ENCODE assay signal across 20 mouse cellular contexts in the genomic region with DNA sequence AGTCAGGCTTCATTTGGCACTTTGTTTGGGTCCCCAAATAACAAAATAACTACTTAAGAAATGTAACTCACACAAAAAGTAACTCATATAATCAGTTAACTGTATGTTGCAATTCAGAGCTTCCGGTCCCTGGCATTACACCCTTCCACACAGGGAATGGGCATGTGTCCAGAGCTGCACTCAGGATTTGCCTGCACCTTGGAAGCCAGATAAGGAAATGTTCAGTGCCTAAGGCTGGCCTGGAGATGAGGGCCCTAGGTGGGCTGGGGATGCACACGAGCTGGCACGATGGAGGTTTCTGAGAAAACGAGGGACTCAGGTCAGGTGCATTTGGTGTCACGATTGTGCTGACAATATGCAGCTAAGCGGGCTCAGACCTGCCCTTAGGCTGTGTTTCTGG.
A peak's percentile ranks its signal among the peaks of the same experiment; 100 is the strongest.
DNase-seq lines count a peak whose midpoint lies in the region; ATAC-seq lines count a peak whose summit lies in the region.
"Had no signal": no experiment of that assay in that cellular context is flagged by ENCODE, and none has a peak within 500 bp of the region (broad histone marks: within the 10 kb centered on the region; RNA-seq: fewer than 3 reads in every experiment).

No protein-coding gene starts in this region.

- H3K27ac ChIP-seq in heart, embryonic 13.5 days (replicated peaks), result peak overlapping the region; percentile 71
- no peak overlapping the region for H3K27ac ChIP-seq in midbrain, embryonic 11.5 days (ENCODE audit: low read depth, low read length)
- no peak overlapping the region for H3K27ac ChIP-seq in midbrain, embryonic 15.5 days
- H3K27ac ChIP-seq: embryonic facial prominence, embryonic 15.5 days; forebrain, embryonic 15.5 days; gastrocnemius, adult 2 months; limb, embryonic 13.5 days; midbrain, embryonic 10.5 days had no signal

- intact Hi-C loops in gastrocnemius, postnatal 14 days (cut with DNase I; ENCODE audit: low total_unique reads), result no loop called here

- 51% methylated on average over 6 of the region's 6 CpGs for WGBS in heart, embryonic 13.5 days
- 96% methylated on average over 6 of the region's 6 CpGs for WGBS in midbrain, embryonic 11.5 days
- WGBS in midbrain, embryonic 15.5 days, result 85% methylated on average over 6 of the region's 6 CpGs

- no peak overlapping the region for H3K4me2 ChIP-seq in heart, embryonic 13.5 days
- no peak overlapping the region for H3K4me2 ChIP-seq in midbrain, embryonic 11.5 days
- no peak overlapping the region for H3K4me2 ChIP-seq in midbrain, embryonic 15.5 days
- H3K4me2 ChIP-seq: embryonic facial prominence, embryonic 15.5 days; forebrain, embryonic 15.5 days; limb, embryonic 13.5 days; lung, embryonic 14.5 days had no signal

- H3K4me3 ChIP-seq in heart, embryonic 13.5 days, result no peak overlapping the region
- no peak overlapping the region for H3K4me3 ChIP-seq in midbrain, embryonic 11.5 days (ENCODE audit: low read depth, low read length)
- H3K4me3 ChIP-seq in midbrain, embryonic 15.5 days, result no peak overlapping the region
- H3K4me3 ChIP-seq: embryonic facial prominence, embryonic 15.5 days; forebrain, embryonic 15.5 days; gastrocnemius, adult 2 months; limb, embryonic 13.5 days; midbrain, embryonic 10.5 days; myocyte had no signal

- no peak for ATAC-seq in heart, embryonic 13.5 days (ENCODE audit: extremely low read depth, insufficient number of reproducible peaks, low FRiP score, low TSS enrichment)
- ATAC-seq in midbrain, embryonic 11.5 days (ENCODE audit: low FRiP score), result no peak
- no peak for ATAC-seq in midbrain, embryonic 15.5 days (replicated peaks)
- ATAC-seq: forebrain, embryonic 15.5 days; intestine, embryonic 16.5 days; Patski had no signal

- H3K27me3 ChIP-seq in heart, embryonic 13.5 days (replicated peaks), result no peaks in the 10 kb centered on the region
- H3K27me3 ChIP-seq in midbrain, embryonic 11.5 days (ENCODE audit: control insufficient read depth, insufficient read depth, low read length), result no peaks in the 10 kb centered on the region
- H3K27me3 ChIP-seq in midbrain, embryonic 15.5 days (replicated peaks), result no peaks in the 10 kb centered on the region
- H3K27me3 ChIP-seq: embryonic facial prominence, embryonic 15.5 days; forebrain, embryonic 15.5 days; limb, embryonic 13.5 days; Patski had no signal

- no peaks in the 10 kb centered on the region for H3K9me3 ChIP-seq in heart, embryonic 13.5 days
- no peaks in the 10 kb centered on the region for H3K9me3 ChIP-seq in midbrain, embryonic 11.5 days (ENCODE audit: control insufficient read depth, low read length)
- H3K9me3 ChIP-seq in midbrain, embryonic 15.5 days, result no peaks in the 10 kb centered on the region
- H3K9me3 ChIP-seq: embryonic facial prominence, embryonic 15.5 days; forebrain, embryonic 15.5 days; limb, embryonic 13.5 days; midbrain, embryonic 10.5 days had no signal

- H3K36me3 ChIP-seq in heart, embryonic 13.5 days, result peaks cover 34% of the 10 kb centered on the region
- H3K36me3 ChIP-seq in midbrain, embryonic 11.5 days (ENCODE audit: control insufficient read depth, insufficient read depth, low read length), result 0 out of 2 replicates have a peak, but pooled peaks cover 2% of the 10 kb centered on the region
- H3K36me3 ChIP-seq in midbrain, embryonic 15.5 days (replicated peaks), result no peaks in the 10 kb centered on the region

- H3K4me1 ChIP-seq in heart, embryonic 13.5 days, result peaks cover 69% of the 10 kb centered on the region
- no peaks in the 10 kb centered on the region for H3K4me1 ChIP-seq in midbrain, embryonic 11.5 days (ENCODE audit: control insufficient read depth, insufficient read depth, low read length)
- H3K4me1 ChIP-seq in midbrain, embryonic 15.5 days, result 0 out of 2 replicates have a peak, but pooled peaks cover 3% of the 10 kb centered on the region
- H3K4me1 ChIP-seq: forebrain, embryonic 15.5 days; limb, embryonic 13.5 days had no signal

- DNase-seq in heart, adult 8-10 months (ENCODE audit: low spot score), result no peak
- peak; percentile 39 for DNase-seq in midbrain, embryonic 11.5 days (ENCODE audit: low spot score, missing footprints)
- DNase-seq in lung, adult 18-20 months, result peak; percentile 49 to 54
- DNase-seq in testis, postnatal 14 days (ENCODE audit: low spot score), result peak; percentile 21
- no peak for DNase-seq in gastrocnemius, postnatal 14 days
- no peak for DNase-seq in right cerebral cortex, adult 18-20 months
- DNase-seq: gastrocnemius, adult 2 months; kidney, postnatal 10 days; layer of hippocampus, postnatal 36 days; lung, embryonic 14.5 days; right cerebral cortex, postnatal 25 days had no signal

- H3K9ac ChIP-seq in heart, embryonic 13.5 days, result no peak overlapping the region
- H3K9ac ChIP-seq in midbrain, embryonic 11.5 days (ENCODE audit: low read length), result no peak overlapping the region
- H3K9ac ChIP-seq in midbrain, embryonic 15.5 days, result no peak overlapping the region
- H3K9ac ChIP-seq: embryonic facial prominence, embryonic 15.5 days; forebrain, embryonic 15.5 days; limb, embryonic 13.5 days; lung, embryonic 14.5 days had no signal

Comparison
In these comparisons a context has a peak if more than half of its experiments do, and no peak if none do; other contexts are left out.
1. DNase-seq: peak in midbrain, embryonic 11.5 days (single experiment), lung, adult 18-20 months (2 of 2) and testis, postnatal 14 days (single experiment); none in heart, adult 8-10 months (single experiment), gastrocnemius, postnatal 14 days (single experiment) and right cerebral cortex, adult 18-20 months (single experiment).